Mouse (Mus musculus) frontal cortex, adult 2 months (tissue): ENCODE measurements around the gene Bysl. TPM values are rescaled to one million over a fixed set of nuclear protein-coding genes. Genes with fewer than 3 reads are reported as not detected.
A peak's percentile ranks its signal among the peaks of the same experiment; 100 is the strongest.
"Not testable (repeated sequence)": the region's sequence is repeated elsewhere in the genome, so short reads cannot be mapped to it uniquely, and the experiment has no call there.

ENCODE experiments used
- DNase-seq, 2 experiments: peaks; one replicate each; pipeline ENCODE4 v3.0.0; 2022; ENCODE audit warnings: low spot score in 1 of 2; ENCODE audit errors: extremely low spot score in 1 of 2
- polyA plus RNA-seq: library from polyadenylated mRNA; depleted of rRNA; stranded (reverse); fragments of >200 nt; gene quantifications from 2 replicates; pipeline ENCODE4 v1.2.3, GENCODE M21; 2012; rRNA removed

Bysl gene
- 18.0 TPM in 2 replicates for polyA plus RNA-seq

DNA sequence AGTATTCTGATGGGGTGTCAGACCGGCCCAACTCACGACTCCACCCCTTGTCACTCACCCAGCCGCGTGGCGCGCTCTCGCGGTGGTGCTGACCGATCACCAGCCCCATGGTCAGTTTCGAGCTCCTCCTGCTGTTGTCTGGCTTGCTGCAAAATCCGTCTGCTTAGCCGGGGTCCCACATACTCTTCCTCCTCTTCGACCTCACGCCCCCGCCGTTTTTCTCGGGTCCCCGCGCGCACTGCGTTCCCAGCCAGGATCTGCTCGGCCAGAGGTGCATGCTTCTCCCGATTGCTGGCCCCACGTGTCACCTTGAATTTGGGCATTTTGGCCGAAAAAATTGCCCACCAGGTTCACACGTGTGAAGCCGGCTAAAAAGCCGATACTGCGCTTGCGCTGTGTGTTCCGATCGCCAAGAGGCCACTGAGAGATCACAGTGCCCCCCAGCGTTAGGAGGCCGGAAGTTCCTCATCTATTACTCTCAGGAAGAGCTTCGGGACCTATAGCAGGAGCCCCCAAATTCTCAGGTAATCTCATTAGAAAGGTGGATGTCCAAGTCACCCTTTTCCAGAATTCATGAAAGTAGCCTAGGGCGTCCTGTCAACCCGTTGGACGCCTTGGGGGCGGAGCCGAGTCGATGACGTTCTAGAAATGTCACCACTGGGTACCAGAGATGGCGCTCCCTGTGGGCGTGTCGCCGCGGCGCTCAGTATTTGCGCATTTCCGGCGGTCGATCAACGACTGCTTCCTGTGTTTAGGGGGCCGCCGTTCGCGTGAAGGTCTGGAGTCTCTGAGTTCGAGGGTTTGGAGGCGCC, at the start of gene Bysl, which contains the start of the genes Med20 and Gm20517:
Bysl (minus strand) TSS at position 644 of the 812 bp plus-strand sequence.
Med20 (plus strand) TSS at position 734 of the 812 bp plus-strand sequence.
Gm20517 (plus strand) TSS at position 741 of the 812 bp plus-strand sequence.
- DNase-seq: peak; percentile 93 to 98

DNA sequence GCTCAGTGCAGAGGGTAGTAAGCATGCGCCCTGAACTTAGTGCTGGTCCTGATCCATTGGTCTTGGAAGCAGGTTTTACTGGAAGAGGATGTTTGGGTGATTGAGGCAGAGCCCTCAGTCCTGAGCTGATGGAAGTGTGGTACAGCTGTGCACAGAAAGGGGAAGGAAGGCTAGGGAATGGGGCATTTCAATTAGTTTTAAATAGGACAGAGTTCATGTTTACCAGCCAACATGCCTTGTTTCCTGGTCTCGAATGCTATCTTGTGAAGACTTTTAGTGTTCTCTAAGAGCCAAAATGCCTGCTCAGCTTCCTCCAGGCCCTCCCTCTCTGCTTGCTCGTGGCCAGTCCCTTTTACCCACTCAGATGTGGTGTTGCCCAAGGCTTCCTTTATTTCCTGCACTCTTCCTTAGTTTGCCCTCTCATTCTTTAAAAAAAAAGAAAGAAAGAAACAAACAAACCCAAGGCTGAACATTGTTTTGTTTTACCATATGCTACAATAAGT, 47.5 kb upstream of the Bysl start:
- DNase-seq: no peak

DNA sequence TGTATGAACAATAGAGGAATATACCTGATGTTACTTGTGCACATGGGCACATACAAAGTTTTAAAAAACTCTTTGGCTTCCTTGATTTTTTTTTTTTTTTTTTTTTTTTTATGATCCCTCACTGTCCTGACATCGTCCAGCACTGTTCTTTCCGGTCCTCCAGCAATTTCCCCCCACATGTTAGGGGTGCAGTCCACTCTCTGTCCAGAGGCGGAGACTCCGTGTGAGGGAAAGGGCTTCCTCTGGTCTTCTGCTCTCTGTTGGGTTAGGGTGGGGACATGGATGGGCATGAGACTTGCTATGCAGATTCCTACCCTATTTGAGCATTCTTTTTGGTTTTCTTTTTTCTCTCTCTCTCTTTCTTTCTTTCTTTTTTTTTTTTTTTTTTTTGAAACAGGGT, 46.6 kb upstream of the Bysl start:
- no peak for DNase-seq

DNA sequence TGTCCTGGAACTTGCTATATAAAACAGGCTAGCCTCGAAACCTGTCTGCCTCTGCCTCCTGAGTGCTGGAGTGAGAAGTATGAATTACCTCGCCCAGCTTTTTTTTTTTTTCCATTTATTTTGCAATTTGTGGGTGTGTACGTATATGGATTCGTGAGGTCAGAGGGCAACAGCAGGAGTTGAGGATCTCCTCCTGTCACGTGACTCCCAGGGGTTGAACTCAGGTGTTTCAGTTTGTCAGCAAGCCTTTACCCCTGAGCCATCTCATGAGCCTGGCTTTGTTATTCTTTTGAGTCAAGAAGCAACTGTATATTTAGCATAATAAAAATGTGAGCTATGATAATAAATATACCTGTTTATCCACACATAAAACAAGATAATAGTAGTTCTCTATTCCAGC, 44.4 kb upstream of the Bysl start:
- no peak for DNase-seq

DNA sequence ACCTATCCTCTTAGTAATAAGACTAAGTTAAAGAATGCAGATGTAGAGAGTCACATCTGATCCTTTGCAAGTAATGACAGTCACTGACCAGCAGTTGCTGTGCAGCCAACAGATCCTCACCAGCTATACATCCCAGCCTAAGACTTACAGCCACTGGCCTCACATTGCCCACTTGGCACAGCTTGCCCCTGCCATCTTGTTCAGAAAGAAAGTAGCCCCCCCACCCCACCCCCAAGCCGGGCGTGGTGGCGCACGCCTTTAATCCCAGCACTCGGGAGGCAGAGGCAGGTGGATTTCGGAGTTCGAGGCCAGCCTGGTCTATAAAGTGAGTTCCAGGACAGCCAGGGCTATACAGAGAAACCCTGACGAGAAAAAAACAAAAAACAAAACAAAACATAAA, 43.1 kb upstream of the Bysl start:
- not testable (repeated sequence) for DNase-seq

DNA sequence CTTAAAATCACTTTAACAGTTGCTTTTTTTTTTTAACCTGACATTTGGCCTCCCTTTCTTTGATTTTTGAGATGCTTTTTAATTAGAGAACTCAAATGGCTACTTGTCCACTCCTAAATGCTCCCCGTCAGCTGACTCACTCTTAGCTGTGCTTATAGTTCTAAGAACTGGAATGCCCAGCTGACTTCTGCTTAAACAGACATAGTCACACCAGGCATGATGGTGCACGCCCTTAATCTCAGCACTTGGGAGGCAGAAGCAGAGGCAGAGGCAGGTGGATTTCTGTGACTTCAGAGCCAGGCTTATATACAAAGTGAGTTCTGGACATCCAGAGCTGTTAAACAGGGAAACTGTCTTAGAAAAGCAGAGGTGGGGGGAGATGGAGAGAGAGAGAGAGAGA, 40.7 kb upstream of the Bysl start:
- DNase-seq: no peak

DNA sequence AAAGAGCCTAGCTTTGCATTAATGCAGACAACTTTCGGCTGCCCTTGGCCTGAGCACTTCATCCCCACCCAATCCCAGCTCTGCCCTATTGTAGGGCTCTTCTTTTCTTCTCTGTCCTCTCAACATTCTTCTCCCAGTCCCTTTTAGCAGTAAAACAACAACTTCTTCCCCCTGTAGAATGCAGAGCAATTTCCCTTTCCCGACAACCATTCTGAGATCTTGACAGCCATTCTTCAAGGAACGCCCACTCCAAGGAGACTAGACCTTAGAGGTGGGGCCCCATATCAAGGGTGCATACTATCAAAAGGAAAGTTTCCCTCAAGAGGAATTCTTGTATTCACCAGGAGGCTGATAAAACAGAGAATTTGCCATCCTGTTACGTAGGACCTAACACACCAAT, 37.7 kb upstream of the Bysl start:
- no peak for DNase-seq

DNA sequence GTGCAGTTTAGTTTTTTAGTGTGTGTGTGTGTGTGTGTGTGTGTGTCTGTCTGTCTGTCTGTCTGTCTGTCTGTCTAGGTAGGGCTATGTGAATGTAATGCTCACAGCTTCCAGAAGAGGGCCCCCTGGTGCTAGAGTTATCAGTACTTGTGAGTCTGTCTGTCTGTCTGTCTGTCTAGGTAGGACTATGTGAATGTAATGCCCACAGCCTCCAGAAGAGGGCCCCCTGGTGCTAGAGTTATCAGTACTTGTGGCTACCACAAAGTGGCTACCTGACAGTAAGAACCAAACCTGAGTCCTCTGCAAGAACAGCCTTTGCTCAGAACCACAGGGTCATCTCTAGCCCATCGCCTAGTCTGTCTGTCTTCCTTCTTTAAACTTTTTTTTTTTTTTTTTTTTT, 35.4 kb upstream of the Bysl start:
- peak; percentile 36 to 63 for DNase-seq

DNA sequence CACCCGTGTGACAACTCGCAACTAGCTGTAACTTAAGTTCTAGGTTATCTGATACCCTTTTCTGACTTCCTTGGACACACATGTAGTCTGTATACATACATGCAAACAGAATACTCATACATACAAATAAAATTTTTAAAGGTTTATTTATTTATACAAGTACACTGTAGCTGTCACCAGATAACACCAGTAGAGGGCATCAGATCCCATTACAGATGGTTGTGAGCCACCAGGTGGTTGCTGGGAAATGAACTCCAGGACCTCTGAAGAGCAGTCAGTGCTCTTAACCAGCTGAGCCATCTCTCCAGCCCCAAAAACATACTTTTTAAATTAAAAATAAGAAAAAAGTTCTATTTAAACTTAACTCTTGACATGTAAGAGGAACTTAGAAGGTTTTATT, 31.7 kb upstream of the Bysl start:
- DNase-seq: no peak

DNA sequence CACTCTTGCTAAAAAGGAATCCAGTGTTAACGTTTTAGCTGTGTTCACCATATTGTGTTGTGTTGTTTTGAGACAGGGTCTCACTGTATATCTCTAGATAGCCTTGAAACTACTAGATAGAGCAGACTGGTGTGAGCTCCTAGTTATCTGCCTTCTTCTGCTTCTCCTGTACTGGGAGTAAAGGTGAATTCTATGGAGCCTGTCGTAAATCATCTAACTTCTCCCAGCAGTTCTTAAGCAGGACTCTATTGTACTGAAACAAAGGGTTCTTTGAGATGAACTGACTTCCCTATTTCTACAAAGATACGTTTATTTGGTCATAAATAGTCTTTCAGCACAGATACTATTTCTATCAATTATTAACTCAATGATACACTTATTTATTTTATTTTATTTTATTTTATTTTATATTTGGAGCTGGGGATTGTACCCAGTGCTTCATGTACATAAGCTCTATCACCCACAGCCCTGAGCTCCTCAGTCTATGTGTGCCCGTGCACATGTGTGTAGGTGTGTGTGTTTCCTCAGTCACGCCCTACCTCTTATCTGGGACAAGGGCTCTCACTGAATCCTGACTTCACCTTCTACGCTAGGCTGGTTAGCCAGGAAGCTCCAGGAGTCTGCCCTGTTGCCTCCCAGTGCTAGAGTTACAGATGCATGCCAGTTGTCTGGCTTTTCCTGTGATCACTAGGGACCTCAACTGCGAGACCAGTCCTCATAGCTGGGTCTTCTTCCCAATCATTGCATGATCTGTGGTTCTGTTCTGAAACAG, 22.9 kb upstream of the Bysl start:
- DNase-seq: no peak

DNA sequence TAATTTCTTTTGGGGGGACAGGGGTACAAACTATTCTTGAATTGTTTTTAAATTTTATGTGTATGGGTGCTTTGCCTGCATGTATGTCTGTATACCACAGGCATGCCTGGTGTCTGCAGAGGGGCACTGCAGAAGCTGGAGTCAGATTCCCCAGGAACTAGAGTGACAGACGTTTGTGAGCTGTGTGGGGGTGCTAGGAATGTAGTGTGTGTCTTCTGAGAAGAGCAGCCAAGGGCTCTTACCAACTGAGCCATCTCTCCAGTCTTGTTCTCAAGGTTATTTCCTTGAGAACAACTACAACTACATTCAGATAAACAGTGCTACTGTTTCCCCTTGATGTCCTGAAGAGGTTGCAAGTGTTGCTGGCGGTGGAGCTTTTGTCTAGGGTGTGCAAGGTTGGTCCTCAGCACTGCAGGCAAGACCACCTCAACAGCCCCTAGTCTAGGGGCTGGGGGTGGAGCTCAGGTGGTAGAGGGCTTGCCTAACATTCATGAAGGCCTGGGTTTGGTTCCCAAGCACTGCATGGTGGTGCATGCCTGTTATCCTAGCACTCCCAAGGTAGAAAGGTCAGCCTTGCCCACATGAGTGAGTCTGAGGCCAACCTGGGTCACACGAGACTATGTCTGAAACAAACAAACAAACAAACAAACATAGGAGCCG, 21.0 kb upstream of the Bysl start:
- DNase-seq: no peak

DNA sequence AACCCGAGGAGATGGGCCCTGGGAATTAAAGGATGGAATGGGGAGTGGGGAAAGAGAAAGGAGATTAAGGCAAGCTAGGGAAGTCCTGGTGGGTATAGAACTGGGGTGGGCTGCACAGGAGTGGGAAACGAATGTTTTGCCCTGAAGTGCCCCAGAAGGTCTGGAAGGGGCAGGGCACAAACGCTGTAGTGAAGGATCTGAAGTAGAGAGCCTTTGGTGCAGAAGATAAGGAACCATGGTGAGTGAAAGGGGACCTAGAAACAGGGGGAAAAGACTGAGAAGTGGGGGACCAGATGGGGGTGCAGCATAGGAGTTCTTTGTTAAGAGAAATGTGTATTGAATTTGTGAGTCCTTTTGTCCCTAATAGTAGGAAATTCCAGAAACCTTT, 19.4 kb upstream of the Bysl start, which contains the start of gene Usp49:
Usp49 (plus strand) TSS at position 13 of the 388 bp plus-strand sequence.
- DNase-seq: no peak

DNA sequence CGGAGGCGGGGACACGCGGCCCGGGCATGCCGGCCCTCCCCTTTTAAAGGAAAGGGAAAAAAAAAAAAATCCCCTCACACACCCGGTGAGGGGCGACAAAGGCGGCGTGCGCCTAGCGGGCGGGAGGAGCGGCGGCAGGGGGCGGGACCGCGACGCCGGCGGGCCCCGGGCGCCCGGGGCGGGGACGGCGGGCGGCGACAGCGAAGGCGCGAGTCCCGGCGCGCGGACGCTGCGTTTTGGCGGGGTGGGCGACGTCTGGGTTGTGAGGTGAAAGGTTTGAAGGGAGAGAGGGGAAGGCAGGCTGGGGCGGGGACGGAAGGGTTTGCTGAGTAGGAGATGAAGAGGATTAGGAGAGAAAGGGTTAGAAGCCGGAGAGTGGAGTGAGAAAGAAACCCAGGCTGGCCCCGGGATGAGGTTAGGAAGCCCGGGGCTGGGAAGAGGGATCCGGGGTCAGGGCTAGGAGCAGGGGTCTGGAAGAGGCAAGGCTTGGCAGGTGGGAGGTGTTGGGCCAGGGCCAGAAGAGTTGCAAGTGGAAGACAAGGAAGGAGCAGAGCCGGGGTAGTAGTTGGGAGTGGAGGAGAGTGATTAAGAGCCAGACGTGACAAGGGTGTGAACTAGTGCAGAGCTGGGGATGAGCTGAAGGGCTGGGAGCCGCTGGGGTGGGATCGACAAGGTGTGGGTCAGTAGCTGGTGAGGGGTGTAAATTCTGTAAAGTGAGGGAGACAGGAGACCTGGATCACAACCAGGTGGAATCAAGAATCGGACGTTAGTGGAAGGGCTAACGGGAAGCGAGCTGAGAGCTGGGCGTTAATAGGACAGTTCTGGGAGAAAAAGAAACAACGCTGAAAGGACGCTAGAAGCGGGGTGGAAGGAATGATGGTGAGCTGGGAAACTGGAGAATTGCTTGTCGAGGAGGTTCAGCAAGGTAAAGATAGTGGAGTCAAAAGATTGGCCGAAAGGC, 18.7 kb upstream of the Bysl start:
- peak in 1 of 2 experiments; percentile 38 for DNase-seq

DNA sequence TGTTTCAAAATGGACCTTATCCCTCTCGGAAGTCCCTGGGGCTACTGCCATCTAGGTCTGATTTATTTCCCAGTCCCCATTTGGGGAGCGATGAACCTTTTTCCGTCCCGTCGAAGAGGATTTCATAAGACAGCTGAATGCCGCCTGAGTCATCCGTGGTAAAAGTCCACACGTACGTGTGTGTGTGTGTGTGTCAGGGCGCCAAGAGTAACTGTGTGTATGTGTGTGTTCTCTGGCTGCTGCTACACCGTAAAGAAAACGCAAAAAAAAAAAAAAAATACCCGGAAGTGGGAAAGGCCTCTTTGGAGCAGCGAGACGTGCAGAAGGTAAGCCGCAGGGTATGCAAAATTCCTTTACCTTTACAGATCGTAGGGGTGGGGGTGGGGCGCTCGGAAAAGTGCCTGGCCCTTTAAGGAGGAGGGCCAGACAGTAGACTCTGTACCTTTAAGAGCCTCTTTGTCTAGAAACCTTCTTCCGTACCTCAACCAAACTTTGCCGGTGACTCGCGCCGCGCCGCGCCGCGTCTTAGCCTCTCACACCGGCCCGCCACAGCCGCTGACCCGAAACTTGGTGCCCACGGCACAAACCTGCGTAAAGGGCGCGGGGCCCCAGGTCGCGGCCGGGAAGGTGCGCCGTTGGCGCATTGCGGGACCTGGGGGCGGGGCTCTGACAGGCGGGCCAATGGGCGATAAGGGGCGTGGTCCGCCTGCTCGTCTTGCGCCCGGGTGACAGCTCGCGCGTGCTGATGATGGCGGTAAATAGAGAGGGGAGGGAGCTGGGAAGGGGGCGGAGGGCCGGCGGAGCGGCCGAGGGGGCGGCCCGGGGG, 17.8 kb upstream of the Bysl start:
- DNase-seq: peak; percentile 86 to 92

DNA sequence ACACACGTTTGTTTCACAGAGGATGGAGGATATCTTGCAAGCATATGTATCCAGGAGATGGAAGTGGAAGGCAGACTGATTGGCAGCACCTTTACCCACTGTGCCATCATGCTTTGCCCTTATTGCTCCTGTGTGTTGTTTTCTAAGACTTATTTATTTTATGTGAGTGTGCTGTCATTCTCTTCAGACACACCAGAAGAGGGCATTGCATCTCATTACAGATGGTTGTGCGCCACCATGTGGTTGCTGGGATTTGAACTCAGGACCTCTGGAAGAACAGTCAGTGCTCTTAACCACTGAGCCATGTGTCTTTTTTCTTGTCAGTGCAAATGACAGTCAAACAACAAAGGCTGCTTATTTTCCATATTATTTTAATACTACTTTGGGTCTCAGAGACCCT, 16.5 kb upstream of the Bysl start:
- DNase-seq: no peak

DNA sequence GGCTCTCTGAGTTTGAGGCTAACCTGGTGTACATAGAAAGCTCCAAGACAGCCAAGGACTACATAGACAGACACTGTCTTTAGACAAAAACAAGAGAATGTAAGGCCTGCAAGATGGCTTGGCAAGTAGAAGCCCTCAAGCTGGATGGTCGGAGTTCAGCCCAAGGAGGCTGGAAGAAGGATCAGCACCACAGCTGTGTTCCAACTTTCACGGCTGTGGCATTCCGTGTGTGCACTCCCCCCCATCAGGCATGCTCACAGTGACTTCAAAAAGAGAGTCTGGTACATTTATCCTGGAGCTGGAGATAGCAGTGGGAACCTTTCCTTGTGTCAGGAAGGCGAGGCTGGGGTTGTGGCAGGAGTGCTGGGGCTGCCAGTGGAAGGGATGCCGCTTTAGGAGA, 14.7 kb upstream of the Bysl start:
- DNase-seq: no peak

DNA sequence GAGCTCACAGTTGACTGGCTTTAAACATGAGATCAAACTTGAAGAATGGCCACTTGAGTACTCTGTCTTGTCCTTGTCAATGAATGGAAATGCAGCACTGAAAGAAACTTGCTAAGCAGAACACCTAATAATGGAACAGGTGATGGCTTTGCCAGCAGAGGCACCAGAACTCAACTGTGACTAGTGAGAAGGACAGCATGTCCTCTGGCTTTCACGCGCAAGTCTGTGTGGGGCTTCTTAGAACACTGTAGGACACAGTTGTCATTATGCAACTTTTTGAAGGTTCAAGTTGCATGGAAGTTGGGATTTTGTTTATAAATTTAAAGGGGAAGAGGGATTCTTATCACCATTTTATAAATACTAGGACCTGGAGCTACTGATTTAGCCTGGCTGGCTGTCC, 13.8 kb upstream of the Bysl start:
- DNase-seq: no peak

DNA sequence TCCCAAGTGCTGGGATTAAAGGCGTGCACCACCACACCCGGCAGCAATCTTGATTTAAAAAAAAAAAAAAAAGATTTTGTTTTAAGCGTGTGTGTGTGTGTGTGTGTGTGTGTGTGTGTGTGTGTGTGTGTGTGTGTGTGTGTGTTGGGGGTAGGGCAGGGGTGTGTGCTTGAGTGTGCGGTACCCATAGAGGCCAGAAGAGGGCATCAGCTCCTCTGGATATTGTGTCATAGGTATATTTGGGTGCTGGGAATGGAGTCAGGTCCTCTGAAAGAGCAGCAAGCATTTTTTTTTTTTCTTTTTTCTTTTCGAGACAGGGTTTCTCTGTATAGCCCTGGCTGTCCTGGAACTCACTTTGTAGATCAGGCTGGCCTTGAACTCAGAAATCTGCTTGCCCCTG, 13.3 kb upstream of the Bysl start:
- DNase-seq: not testable (repeated sequence)
